Mouse (Mus musculus) CH12.LX (cell line): Measurements from ENCODE around the gene Ostn. TPM values are rescaled to one million over a fixed set of nuclear protein-coding genes. Genes with fewer than 3 reads are reported as not detected.
A peak's percentile ranks its signal among the peaks of the same experiment; 100 is the strongest.

ENCODE experiments used
- DNase-seq: peaks from one replicate; pipeline ENCODE4 v3.0.0-alpha.2; 2013; ENCODE audit errors: extremely low read depth
- H3K27ac ChIP-seq: 2 replicates; pipeline ENCODE4 v1.5.1; 2012; ENCODE audit warnings: low read depth, mild to moderate bottlenecking, control low read depth, moderate library complexity; ENCODE audit not compliant: insufficient read depth
- H3K27me3 ChIP-seq: replicated peaks from 2 replicates; pipeline ENCODE3; 2012; ENCODE audit warnings: inconsistent platforms
- H3K36me3 ChIP-seq, 2 experiments: replicated peaks in 1 of 2; 2 replicates each; pipeline versions ENCODE3 to v1.6.1; 2012; ENCODE audit warnings: inconsistent platforms in 1 of 2, low read length in 1 of 2, mild to moderate bottlenecking in 1 of 2, mixed read lengths in 1 of 2, moderate library complexity in 1 of 2; ENCODE audit not compliant: control insufficient read depth in 1 of 2, insufficient read depth in 1 of 2
- H3K4me1 ChIP-seq, 2 experiments: 2 replicates each; pipeline ENCODE4 v1.6.1; 2012; ENCODE audit warnings: inconsistent platforms in 1 of 2, moderate library complexity in 1 of 2; ENCODE audit not compliant: insufficient read depth in 2 of 2, control insufficient read depth in 1 of 2
- H3K4me2 ChIP-seq: 2 replicates; pipeline ENCODE4 v1.6.1; 2012; ENCODE audit warnings: low read depth, mild to moderate bottlenecking, control low read depth; ENCODE audit not compliant: poor library complexity, insufficient read depth, severe bottlenecking
- H3K4me3 ChIP-seq, 3 experiments: fragments of 150-350 bp in 1 of 3; sonication (generic) in 1 of 3; replicated peaks in 1 of 3; 2 replicates each; pipeline versions ENCODE3 to v1.5.1; 2011 to 2012; ENCODE audit warnings: low read depth in 2 of 3, low read length in 2 of 3, mild to moderate bottlenecking in 2 of 3, moderate library complexity in 2 of 3, control low read depth in 1 of 3, improper control_type of control experiment in 1 of 3, inconsistent platforms in 1 of 3, mixed read lengths in 1 of 3; ENCODE audit not compliant: poor library complexity in 1 of 3
- H3K79me2 ChIP-seq: replicated peaks from 2 replicates; pipeline ENCODE4 v1.6.1; 2012; ENCODE audit warnings: mild to moderate bottlenecking, moderate library complexity; ENCODE audit not compliant: control insufficient read depth, poor library complexity, insufficient read depth, severe bottlenecking; ENCODE audit errors: extremely low read depth
- H3K9ac ChIP-seq: 2 replicates; pipeline ENCODE4 v1.6.1; 2012; ENCODE audit warnings: low read depth, mild to moderate bottlenecking, control low read depth, moderate library complexity; ENCODE audit not compliant: insufficient read depth
- H3K9me3 ChIP-seq: replicated peaks from 2 replicates; pipeline ENCODE3; 2012; ENCODE audit warnings: low read length, inconsistent platforms, mixed read lengths
- BHLHE40 ChIP-seq: IDR thresholded peaks from 2 replicates; pipeline ENCODE4 v1.6.1; 2011; ENCODE audit warnings: mild to moderate bottlenecking, low read depth, low read length, improper control_type of control experiment
- CHD1 ChIP-seq: IDR thresholded peaks from 2 replicates; pipeline ENCODE4 v1.6.1; 2012; ENCODE audit warnings: low read depth, low read length, improper control_type of control experiment, inconsistent platforms
- CHD2 ChIP-seq: IDR thresholded peaks from 2 replicates; pipeline ENCODE4 v1.6.1; 2011; ENCODE audit warnings: low read length, improper control_type of control experiment
- E2F4 ChIP-seq: IDR thresholded peaks from 2 replicates; pipeline ENCODE4 v1.6.1; 2011; ENCODE audit warnings: low read depth, low read length, improper control_type of control experiment; ENCODE audit not compliant: insufficient replicate concordance
- EP300 ChIP-seq: IDR thresholded peaks from 2 replicates; pipeline ENCODE4 v1.6.1; 2011; ENCODE audit warnings: low read length, improper control_type of control experiment
- ETS1 ChIP-seq: conservative IDR thresholded peaks from 2 replicates; pipeline ENCODE4 v1.6.1; 2012; ENCODE audit warnings: low read depth, mild to moderate bottlenecking, inconsistent platforms, low read length, improper control_type of control experiment, moderate library complexity
- HCFC1 ChIP-seq: IDR thresholded peaks from 2 replicates; pipeline ENCODE4 v1.6.1; 2012; ENCODE audit warnings: low read depth, mild to moderate bottlenecking, inconsistent platforms, low read length, improper control_type of control experiment
- IRF4 ChIP-seq: IDR thresholded peaks from 2 replicates; pipeline ENCODE4 v1.6.1; 2014; ENCODE audit warnings: low read depth, mild to moderate bottlenecking, inconsistent platforms, low read length, improper control_type of control experiment
- JUN ChIP-seq: IDR thresholded peaks from 2 replicates; pipeline ENCODE4 v1.6.1; 2011; ENCODE audit warnings: low read depth, mild to moderate bottlenecking, low read length, improper control_type of control experiment, moderate library complexity; ENCODE audit not compliant: insufficient read depth
- JUND ChIP-seq: conservative IDR thresholded peaks from 2 replicates; pipeline ENCODE4 v1.6.1; 2011; ENCODE audit warnings: low read depth, low read length, improper control_type of control experiment
- KAT2A ChIP-seq: IDR thresholded peaks from 2 replicates; pipeline ENCODE4 v1.6.1; 2012; ENCODE audit warnings: low read length, improper control_type of control experiment, inconsistent platforms; ENCODE audit not compliant: insufficient replicate concordance
- MAFK ChIP-seq: IDR thresholded peaks from 2 replicates; pipeline ENCODE4 v1.6.1; 2011; ENCODE audit warnings: low read length, improper control_type of control experiment; ENCODE audit not compliant: insufficient replicate concordance
- MAX ChIP-seq: IDR thresholded peaks from 2 replicates; pipeline ENCODE4 v1.6.1; 2011; ENCODE audit warnings: low read length, improper control_type of control experiment
- MAZ ChIP-seq: IDR thresholded peaks from 2 replicates; pipeline ENCODE4 v1.6.1; 2012; ENCODE audit warnings: low read depth, mild to moderate bottlenecking, inconsistent platforms, low read length, improper control_type of control experiment, moderate library complexity
- MEF2A ChIP-seq: IDR thresholded peaks from 2 replicates; pipeline ENCODE4 v1.6.1; 2014; ENCODE audit warnings: low read depth, mild to moderate bottlenecking, inconsistent platforms, low read length, improper control_type of control experiment, borderline replicate concordance
- MXI1 ChIP-seq: IDR thresholded peaks from 2 replicates; pipeline ENCODE4 v1.6.1; 2011; ENCODE audit warnings: mild to moderate bottlenecking, low read depth, low read length, improper control_type of control experiment
- MYC ChIP-seq: IDR thresholded peaks from 2 replicates; pipeline ENCODE4 v1.6.1; 2011; ENCODE audit warnings: low read depth, mild to moderate bottlenecking, improper control_type of control experiment, low read length
- NELFE ChIP-seq: IDR thresholded peaks from 2 replicates; pipeline ENCODE4 v1.6.1; 2011; ENCODE audit warnings: low read depth, low read length, improper control_type of control experiment
- NRF1 ChIP-seq: IDR thresholded peaks from 2 replicates; pipeline ENCODE4 v1.6.1; 2014; ENCODE audit warnings: low read depth, mild to moderate bottlenecking, inconsistent platforms, low read length, improper control_type of control experiment, moderate library complexity
- POLR2A ChIP-seq: IDR thresholded peaks from 2 replicates; pipeline ENCODE4 v1.6.1; 2011; ENCODE audit warnings: low read depth, mild to moderate bottlenecking, improper control_type of control experiment, low read length
- SIN3A ChIP-seq: IDR thresholded peaks from 2 replicates; pipeline ENCODE4 v1.6.1; 2012; ENCODE audit warnings: low read length, improper control_type of control experiment, inconsistent platforms
- SMC3 ChIP-seq: IDR thresholded peaks from 2 replicates; pipeline ENCODE4 v1.6.1; 2011; ENCODE audit warnings: low read depth, low read length, improper control_type of control experiment
- TBP ChIP-seq: conservative IDR thresholded peaks from 2 replicates; pipeline ENCODE4 v1.6.1; 2011; ENCODE audit warnings: low read depth, low read length, improper control_type of control experiment
- TCF12 ChIP-seq: IDR thresholded peaks from 2 replicates; pipeline ENCODE4 v1.6.1; 2014; ENCODE audit warnings: low read depth, mild to moderate bottlenecking, inconsistent platforms, low read length, improper control_type of control experiment
- USF1 ChIP-seq: IDR thresholded peaks from 2 replicates; pipeline ENCODE4 v1.6.1; 2014; ENCODE audit warnings: low read depth, mild to moderate bottlenecking, inconsistent platforms, low read length, improper control_type of control experiment
- ZNF384 ChIP-seq: IDR thresholded peaks from 2 replicates; pipeline ENCODE4 v1.6.1; 2012; ENCODE audit warnings: low read depth, low read length, improper control_type of control experiment, inconsistent platforms
- dilution Hi-C: fragments of 300-500 bp; cut with MboI; formaldehyde crosslinking; loops from 2 replicates; pipeline ENCODE4 v1.14.3; 2020; ENCODE audit warnings: low sequenced_read_pairs; ENCODE audit not compliant: extremely low pct_unique_long_range_greater_than_20kb, extremely low pct_ligation_motif_present
- in situ Hi-C: fragments of 300-500 bp; cut with MboI; formaldehyde crosslinking; loops from 3 replicates; pipeline ENCODE4 v1.14.3; 2019; ENCODE audit warnings: low sequenced_read_pairs, low pct_ligation_motif_present, low pct_unique_long_range_greater_than_20kb, mixed read lengths
- polyA plus RNA-seq: library from polyadenylated mRNA; unstranded; fragments of >175 nt; gene quantifications from 2 replicates; pipeline ENCODE4 v1.2.1, GENCODE M21; 2012; ENCODE audit warnings: low read depth; ENCODE audit not compliant: insufficient read length
- total RNA-seq, 2 experiments: library from RNA; depleted of rRNA; stranded (reverse); fragments of 300-350 nt in 1 of 2; fragments of >200 nt in 1 of 2; gene quantifications; 2 replicates each; pipeline ENCODE4 v1.2.3; 2012 to 2014

Ostn gene
- total and polyA plus RNA-seq, 3 experiments, result 0.67 to 1.7 (median 1.0) TPM

DNA sequence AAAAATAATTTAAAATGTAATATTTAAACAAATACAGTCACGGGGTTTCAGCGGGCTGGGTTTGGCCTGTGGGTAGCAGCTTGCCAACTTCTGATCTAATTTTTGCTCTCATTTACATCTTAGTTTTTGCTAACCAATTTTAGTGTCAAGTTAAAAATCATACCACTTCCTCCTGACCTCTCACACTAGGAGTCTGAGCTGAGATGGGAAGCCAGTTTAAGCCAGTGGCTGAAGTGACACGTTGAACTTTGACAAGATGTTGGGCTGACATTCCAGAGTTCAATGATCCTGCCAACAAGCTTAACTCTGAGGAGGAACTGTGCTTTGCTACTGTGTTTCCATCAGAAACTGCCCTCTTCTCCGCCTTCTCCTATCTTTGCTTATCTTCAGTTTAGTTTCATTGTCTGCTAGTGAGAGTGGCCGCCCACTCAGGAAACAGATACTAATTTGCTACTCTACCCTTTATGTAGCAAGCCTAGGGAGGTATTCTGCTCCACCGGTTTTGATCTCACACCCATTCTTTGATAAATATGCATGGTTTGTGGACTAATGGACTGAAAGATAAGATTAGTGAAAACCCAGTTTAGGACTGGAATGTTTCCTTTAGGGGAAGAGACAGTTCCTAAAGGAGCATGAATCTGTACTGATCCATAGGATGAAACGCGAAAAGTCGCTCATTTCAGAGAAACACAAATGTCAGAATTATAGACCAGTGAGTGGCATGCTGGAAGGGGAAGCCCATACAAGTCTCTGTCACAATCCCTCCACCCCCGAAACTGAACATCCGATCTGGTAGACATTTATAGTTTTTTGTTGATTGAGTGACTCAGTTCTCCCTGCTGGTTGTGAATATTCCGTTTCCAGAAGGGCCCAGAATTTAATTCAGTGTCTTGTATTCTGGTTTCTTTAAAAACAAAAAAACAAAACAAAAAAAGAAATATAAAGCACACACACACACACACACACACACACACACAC is 80.6 kb downstream of the Ostn start:
- Histone ChIP-seq H3K4me2 (peak overlapping the region; percentile 99), H3K27me3 (no peaks in the 10 kb centered on the region), H3K4me1 (peaks cover 18 to 50% of the 10 kb centered on the region in 2 experiments), H3K36me3 (peaks cover 0 to 6% of the 10 kb centered on the region in 2 experiments), H3K9me3 (no peaks in the 10 kb centered on the region), H3K27ac (peak overlapping the region; percentile 100), H3K79me2 (peaks cover 37% of the 10 kb centered on the region), H3K9ac (peak overlapping the region; percentile 99), H3K4me3 (peak overlapping the region; percentile 62 to 89 (median 80))
- in situ Hi-C loops, result loop anchor here (5.0 kb wide), 1 partner anchor 41 kb away; no protein-coding TSS in a partner anchor
- dilution Hi-C loops, result no loop called here
- peak; percentile 49; the same call in 1 of the 2 replicates for TF ChIP-seq CHD1
- no peak; the same call in 1 of the 2 replicates for TF ChIP-seq CHD2
- peak; percentile 94 for TF ChIP-seq MEF2A
- TF ChIP-seq MYC, result peak; percentile 28; the same call in 1 of the 2 replicates
- TF ChIP-seq POLR2A, result peak; percentile 68
- TF ChIP-seq HCFC1, result no peak
- TF ChIP-seq KAT2A, result no peak
- peak; percentile 70 for TF ChIP-seq TCF12
- TF ChIP-seq SIN3A, result peak; percentile 58; the same call in 1 of the 2 replicates
- TF ChIP-seq SMC3, result peak; percentile 18
- peak; percentile 68; the same call in 1 of the 2 replicates for TF ChIP-seq NELFE
- peak; percentile 49; the same call in 1 of the 2 replicates for TF ChIP-seq MAZ
- peak; percentile 41; the same call in 1 of the 2 replicates for TF ChIP-seq MXI1
- no peak for TF ChIP-seq NRF1
- TF ChIP-seq MAFK, result 0 out of 2 replicates have a peak, but pooled peaks have one; percentile 54
- peak; percentile 94 for TF ChIP-seq TBP
- TF ChIP-seq JUN, result peak; percentile 82
- peak; percentile 78 for TF ChIP-seq JUND
- TF ChIP-seq BHLHE40, result peak; percentile 85
- peak; percentile 66 for TF ChIP-seq ZNF384
- peak; percentile 42; the same call in 1 of the 2 replicates for TF ChIP-seq USF1
- no peak; the same call in 1 of the 2 replicates for TF ChIP-seq MAX
- TF ChIP-seq IRF4, result peak; percentile 87
- peak; percentile 60; the same call in 1 of the 2 replicates for TF ChIP-seq E2F4
- peak; percentile 76 for TF ChIP-seq ETS1
- peak; percentile 81 for TF ChIP-seq EP300
- peak; percentile 91 for DNase-seq
